Mouse (Mus musculus) testis, postnatal 10 days (tissue): ENCODE results near the gene Zbtb2.
"Not testable (repeated sequence)": the region's sequence is repeated elsewhere in the genome, so short reads cannot be mapped to it uniquely, and the experiment has no call there.

ENCODE experiments used
- DNase-seq: peaks from one replicate; pipeline ENCODE4 v3.0.0; 2021; ENCODE audit warnings: low spot score

Gene Zbtb2

GRCm38 (mm10) chr10:4387701-4388383, at the start of gene Zbtb2:
Gene Zbtb2, minus strand, starts transcription at chr10:4388108.
- DNase-seq, result peak; percentile 81

- no peak for DNase-seq
Measured at GRCm38 (mm10) chr10:4435416-4435815, 47.5 kb upstream of the Zbtb2 start.

GRCm38 (mm10) chr10:4433871-4434270, 46.0 kb upstream of the Zbtb2 start:
- not testable (repeated sequence) for DNase-seq

- DNase-seq, result no peak
Measured at GRCm38 (mm10) chr10:4432996-4433755, 45.3 kb upstream of the Zbtb2 start.

GRCm38 (mm10) chr10:4432123-4432931, 44.4 kb upstream of the Zbtb2 start, which contains the start of the genes Rmnd1 and Armt1:
Gene Rmnd1, minus strand, starts transcription at chr10:4432388.
Gene Armt1, plus strand, starts transcription at chr10:4432467.
- DNase-seq, result peak; percentile 97

GRCm38 (mm10) chr10:4431746-4432122, 43.8 kb upstream of the Zbtb2 start:
- DNase-seq, result no peak

GRCm38 (mm10) chr10:4430826-4431225, 42.9 kb upstream of the Zbtb2 start:
- DNase-seq, result no peak

- DNase-seq, result no peak
Measured at GRCm38 (mm10) chr10:4430399-4430798, 42.5 kb upstream of the Zbtb2 start.

- peak; percentile 59 for DNase-seq
Measured at GRCm38 (mm10) chr10:4425245-4425644, 37.3 kb upstream of the Zbtb2 start.

GRCm38 (mm10) chr10:4407191-4407590, 19.3 kb upstream of the Zbtb2 start:
- no peak for DNase-seq

- DNase-seq, result no peak
Measured at GRCm38 (mm10) chr10:4405511-4405910, 17.6 kb upstream of the Zbtb2 start.

- no peak for DNase-seq
Measured at GRCm38 (mm10) chr10:4404895-4405491, 17.1 kb upstream of the Zbtb2 start.

GRCm38 (mm10) chr10:4398058-4398457, 10.2 kb upstream of the Zbtb2 start:
- no peak for DNase-seq

- no peak for DNase-seq
Measured at GRCm38 (mm10) chr10:4395321-4395720, 7.4 kb upstream of the Zbtb2 start.

- DNase-seq, result no peak
Measured at GRCm38 (mm10) chr10:4391851-4392250, 3.9 kb upstream of the Zbtb2 start.

GRCm38 (mm10) chr10:4391076-4391475, 3.2 kb upstream of the Zbtb2 start:
- DNase-seq, result no peak

GRCm38 (mm10) chr10:4390550-4390949, 2.6 kb upstream of the Zbtb2 start:
- DNase-seq, result no peak

- no peak for DNase-seq
Measured at GRCm38 (mm10) chr10:4389461-4390112, 1.7 kb upstream of the Zbtb2 start.

- DNase-seq, result no peak
Measured at GRCm38 (mm10) chr10:4389036-4389435, 1.1 kb upstream of the Zbtb2 start.

- DNase-seq, result no peak
Measured at GRCm38 (mm10) chr10:4388384-4388745, 457 bp upstream of the Zbtb2 start.
